Mouse (Mus musculus) regulatory T cell (primary cell): ENCODE data around the gene Zfp536.
"Not testable (repeated sequence)": the region's sequence is repeated elsewhere in the genome, so short reads cannot be mapped to it uniquely, and the experiment has no call there.

ENCODE experiments used
- in situ Hi-C: fragments of 300-600 bp; cut with MboI, MseI; formaldehyde crosslinking; loops from one replicate; pipeline ENCODE4 v1.15.1; 2025; ENCODE audit warnings: high pct_unique_total_duplicates

Gene Zfp536

DNA sequence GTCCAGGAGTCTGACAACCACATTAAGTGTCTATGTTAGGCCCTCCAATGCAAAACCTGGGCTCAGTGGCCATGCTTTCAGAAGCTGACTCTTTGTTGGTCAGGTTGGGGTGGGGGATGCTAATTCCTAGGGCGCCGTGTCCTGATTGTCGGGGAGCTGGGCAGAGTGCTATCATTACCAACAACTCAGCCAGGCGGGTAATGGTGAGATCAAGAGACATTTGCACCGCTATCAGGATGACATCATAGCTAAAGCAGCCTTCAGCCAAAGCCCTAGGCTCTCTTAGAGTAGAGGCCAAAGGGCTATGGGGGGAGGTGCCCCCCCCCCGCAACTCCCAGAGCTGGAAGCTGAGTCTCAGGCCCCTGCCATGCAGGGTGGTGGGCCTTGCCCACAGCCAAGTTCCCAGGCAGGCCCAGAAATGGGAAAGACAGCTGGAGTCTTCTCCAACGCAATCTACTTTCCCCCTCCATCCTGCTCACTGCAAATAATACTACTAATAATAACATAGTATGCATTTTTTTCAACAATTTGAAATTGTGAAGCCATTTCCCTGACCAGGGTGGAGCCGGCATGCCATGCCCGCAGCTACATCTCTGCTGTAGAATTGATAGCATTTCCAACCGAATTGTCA is 5.0 kb downstream of the Zfp536 start:
- in situ Hi-C loops: loop anchor here (10.0 to 25.0 kb wide), 2 partner anchors 369 to 394 kb away; no protein-coding TSS in a partner anchor

DNA sequence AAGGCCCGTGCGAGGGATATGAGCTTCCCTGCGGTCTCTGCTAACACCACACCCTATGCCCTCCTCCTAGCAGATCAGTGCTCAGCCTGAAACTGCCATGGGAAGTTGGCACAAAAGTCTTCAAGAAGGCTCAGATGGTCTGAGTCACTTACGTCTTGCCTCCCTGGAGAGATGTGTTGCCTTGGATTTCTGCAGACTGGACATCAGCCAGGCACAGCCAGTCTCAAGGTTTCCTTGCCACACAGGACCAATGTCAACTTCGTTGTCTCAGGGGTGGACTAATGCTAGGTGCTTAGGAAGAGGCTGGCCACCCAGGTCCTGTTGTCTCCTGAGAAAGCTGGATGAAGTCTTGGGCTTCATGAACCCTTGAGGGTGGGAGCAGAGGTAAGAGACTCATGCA is 14.6 kb downstream of the Zfp536 start:
- in situ Hi-C loops: loop anchor here (25.0 kb wide), 1 partner anchor 378 kb away; no protein-coding TSS in a partner anchor

DNA sequence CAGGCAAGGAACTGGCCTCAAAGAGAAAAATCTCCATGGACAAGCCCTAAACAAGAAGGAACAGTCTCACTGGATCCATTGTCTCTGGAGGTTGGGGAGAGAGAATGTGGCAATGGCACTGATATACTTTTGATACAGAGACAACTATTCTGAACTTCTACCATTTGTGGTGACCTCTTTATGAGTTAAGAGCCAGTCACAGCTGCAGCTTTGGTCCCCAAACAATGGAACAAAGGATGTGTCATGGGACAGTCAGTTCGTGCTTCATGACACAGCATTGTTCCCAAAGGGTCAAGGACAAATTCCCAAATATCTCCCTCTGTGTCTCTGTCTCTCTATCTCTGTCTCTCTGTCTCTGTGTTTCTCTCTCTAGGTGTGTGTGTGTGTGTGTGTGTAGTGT is 20.4 kb downstream of the Zfp536 start:
- in situ Hi-C loops: loop anchor here (25.0 kb wide), 1 partner anchor 384 kb away; no protein-coding TSS in a partner anchor

DNA sequence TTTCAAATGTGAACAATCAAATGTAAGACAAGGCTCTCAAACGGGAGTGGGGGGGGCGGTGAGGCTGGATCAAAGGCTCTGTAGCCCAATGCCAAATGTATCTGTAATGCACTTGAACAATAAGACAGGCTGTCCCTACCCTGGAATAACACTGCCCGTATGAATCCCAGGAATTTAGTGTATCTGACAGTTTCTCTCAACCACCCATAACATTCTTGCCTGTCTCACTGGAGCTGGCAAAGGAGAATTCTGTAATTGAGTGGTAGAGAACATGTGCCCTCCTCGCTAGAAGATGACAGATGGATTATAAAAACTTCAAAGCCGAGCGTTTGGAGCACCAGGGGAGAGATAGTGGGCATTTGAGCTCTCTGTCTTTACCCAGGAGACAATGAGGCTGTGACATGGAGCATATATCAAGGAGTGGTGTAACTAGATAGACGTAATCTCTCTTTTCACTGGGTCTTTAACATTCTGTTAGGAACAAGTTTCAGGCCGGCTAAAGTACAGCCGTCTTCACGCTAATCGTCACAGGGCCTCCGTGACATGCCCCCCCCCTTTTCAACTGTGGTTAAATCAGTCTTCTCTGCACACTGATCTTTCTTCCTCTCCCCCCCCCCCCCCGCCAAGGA is 27.2 kb downstream of the Zfp536 start:
- in situ Hi-C loops: no loop called here

DNA sequence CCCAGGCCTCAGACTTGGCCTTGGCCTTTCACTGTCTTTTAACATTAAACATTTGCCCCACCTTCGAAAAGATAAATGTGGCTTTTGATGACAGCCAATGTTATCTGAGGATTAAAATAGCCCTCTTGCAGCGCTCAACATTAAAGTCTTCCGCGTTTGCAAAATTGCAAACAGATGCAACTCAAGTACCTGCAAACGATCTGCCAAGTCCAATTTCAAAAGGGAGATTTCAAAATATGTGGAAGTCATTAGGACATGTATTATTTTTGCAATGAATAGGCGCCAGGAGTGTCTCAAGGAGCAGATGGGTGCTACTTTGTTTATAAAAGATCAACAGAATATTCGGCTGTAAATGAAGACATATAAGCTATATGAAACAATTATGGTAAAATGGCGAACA is 30.1 kb downstream of the Zfp536 start:
- in situ Hi-C loops: no loop called here

DNA sequence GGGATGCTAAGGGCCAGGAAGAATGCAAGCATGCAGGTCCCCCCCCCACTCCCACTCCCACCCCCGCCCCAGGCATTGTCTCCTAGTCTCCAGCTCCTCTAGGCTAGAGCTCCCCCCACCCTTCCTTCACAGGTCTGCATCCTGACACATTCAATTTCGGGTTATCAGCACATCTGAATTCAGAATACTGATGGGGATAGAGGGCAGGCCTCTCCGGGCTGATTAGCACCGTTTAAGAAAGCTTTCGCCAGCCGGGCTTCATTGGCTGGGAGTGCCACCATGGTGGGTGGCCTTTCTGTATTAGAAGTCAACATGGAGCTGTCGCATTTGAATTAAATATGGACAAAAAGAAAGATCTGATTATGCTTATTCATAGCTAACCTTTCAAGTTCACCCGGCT is 36.2 kb downstream of the Zfp536 start:
- in situ Hi-C loops: no loop called here

DNA sequence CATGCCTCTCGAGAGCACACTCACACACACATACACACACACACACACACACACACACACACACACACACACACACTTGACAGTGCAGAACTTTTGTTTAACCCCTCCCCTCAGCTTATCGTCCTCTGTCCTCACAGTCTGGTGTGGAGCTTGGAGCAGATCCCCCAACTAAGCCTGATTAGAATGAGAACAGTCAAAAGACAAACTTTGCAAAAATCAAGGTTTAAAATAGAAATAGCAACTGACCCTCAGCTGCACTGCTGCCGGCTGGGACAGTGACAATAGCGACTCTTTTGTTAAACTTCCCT is 37.1 kb downstream of the Zfp536 start:
- in situ Hi-C loops: no loop called here

DNA sequence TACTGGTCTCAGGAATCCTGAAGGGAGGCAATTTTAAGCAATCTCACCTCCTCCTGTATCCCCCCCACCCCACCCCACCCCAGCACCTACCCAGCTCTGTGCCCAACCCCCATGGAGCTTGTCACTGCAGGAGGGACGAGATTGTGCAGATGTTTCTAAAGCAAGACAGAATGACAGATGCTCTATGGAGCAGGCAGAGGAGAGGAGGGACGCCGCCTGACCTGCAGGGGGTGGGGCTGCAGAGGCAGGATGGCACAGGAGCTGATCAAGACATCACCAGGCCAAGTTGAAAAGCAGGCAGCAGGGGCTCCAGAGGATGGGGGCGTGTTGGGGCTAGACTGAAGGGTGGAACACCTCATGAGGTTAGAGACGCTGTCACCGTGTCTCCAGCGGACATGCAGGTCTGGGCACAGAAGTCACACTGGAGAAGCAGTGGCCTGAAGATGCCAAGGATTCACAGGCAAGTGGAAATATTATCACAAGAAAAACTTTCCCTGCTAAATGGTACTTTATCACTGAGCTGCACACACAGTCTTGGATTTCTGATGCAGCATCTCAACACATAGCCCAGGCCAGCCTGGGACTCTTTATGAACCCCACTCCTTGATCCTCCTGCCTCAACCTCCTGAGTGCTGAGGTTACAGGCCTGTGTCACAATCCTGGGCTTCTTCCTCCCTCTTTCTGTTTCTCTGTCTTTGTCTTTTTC is 37.6 kb downstream of the Zfp536 start:
- in situ Hi-C loops: no loop called here

DNA sequence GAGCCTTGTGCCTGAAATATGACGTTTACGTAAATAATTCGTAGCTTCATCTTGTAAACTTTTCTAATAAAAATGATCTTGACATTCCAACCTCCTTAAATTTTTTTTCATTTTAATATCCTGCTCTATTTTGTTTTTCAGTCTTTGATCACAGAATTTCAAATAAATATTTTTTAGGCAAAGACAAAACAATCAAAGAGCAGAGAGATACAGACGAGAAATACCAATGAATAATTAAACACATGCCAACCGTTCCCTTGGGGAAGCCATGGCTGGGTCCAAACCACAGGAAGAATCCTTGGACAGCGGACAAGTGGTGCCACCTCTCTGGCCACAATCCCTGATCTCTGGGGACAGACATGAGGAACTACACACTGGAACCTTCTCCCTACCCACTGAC is 38.3 kb downstream of the Zfp536 start:
- in situ Hi-C loops: no loop called here

DNA sequence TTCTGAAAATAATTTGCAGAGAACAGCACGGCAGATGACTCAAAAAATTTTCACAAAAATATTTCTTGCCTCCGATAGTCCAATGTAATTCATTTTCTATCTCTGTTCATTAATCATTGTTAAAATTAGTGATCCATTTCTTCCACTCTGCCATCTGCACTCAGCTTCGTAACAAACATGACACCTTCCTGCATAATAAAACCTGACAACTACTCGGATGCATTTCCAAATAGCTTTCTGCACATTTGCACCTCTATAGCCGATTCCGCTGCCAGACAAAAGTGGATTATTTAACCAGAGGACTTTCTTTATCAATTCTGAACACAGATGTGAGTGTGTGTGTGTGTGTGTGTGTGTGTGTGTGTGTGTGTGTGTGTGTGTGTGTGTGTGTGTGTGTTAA is 38.9 kb downstream of the Zfp536 start:
- in situ Hi-C loops: no loop called here

DNA sequence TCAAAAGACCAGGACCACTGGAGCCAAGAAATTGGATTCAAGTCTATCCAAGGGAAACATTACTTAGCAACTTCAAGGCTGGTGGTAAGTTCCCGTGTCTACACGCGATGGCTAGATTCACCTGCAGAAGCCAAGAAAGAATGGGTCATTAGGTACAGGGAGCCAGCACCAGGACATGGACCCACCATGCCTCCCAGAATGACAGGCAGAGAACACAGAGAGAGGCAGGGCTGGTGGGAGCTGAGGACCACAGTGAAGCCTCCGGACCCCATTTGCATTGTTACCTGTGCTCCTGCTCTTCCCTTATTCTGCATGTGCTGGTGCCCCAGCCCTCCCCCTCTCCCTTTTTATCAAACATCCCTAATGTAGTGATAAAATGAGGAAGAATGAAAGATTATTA is 39.4 kb downstream of the Zfp536 start:
- in situ Hi-C loops: no loop called here

DNA sequence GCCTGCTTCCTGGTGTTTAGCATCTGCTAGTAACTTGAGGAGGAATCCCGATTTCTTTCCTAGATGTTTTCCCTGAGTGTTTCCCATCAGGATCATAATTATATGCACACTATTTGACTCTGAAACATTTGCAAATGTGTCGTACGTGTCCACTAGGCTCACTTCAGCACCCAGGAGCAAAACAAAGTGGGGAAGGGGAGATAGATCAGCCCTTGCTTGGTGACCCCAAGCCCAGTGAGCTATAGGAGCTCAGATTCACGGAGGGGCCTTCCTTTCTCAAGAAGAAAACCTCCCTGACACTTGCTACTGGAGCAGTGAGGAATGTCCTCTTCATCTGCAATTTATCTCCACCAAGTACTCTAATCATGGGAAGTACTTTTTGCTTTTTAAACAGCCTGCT is 40.7 kb downstream of the Zfp536 start:
- in situ Hi-C loops: no loop called here

DNA sequence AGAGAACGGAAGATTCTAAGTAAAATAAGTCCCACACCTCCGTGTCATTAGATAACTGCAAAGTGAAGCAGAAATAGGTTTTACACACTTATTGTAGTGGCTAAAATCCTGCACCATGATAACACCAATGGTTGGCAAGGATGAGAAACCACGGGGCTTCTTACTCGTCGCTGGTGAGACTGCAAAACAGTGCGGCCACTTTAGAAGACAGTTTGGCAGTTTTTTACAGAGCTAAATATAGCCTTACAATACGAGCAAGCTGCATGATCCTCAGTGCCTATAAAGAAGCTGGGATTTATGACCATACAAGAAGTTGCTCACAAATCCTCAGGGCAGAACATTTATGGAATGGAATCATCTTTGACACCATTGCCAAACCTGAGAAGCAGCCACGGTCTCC is 45.7 kb downstream of the Zfp536 start:
- in situ Hi-C loops: no loop called here

DNA sequence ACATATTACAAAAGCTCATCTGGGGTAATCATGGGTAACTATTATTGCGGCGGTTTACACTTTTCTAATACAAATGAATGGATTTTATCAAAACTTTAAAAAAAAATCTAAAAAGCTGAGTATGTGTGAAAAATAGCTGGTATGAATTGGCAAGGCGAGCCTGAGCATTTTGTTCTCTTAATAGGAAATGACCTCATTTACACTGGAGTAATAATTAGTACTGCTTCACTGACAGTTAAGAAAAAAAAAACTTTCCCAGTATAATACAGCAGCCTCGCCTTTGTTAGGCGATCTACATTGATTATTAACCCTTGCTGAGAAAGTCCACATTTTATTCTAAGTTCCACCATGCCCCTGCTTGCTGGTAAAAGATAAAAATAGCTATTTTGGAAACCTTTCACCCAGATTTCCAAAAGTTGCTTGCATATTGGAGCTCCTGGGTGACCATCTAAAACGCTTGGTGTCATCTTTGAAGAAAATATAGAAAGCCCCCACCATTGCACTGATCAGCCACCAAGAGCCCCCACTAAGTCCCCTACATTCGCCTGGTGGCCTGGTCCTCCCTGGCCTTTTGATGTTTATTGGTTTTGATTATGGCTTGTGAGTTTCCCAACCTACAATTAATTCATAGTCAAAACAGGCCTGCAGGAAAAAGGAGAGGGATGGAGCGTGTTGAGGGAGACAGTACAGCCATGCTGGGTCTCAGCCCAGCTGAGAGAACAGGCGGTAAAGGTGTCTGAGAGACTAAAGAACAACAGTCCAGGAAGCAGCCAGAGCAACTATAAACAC is 49.2 kb downstream of the Zfp536 start:
- in situ Hi-C loops: no loop called here

DNA sequence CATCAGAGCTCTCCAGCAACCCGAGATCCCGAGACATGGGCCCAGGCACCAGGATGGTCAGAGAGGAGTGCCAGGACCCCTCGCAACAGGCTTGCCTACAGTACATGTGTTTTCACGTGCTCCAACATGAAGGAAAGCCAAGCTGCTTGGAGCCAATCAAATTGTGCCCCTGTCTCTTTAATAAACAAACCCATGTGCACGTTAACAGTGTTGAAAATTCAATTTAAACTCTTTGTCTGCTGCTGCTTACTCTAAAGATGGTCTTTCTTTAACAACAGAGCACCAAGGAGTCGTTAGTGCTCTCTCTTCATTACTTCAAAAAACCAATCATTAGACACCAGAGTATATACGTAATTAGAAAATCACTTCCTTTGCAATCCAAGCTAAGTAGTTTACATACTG is 50.2 kb downstream of the Zfp536 start:
- in situ Hi-C loops: no loop called here

DNA sequence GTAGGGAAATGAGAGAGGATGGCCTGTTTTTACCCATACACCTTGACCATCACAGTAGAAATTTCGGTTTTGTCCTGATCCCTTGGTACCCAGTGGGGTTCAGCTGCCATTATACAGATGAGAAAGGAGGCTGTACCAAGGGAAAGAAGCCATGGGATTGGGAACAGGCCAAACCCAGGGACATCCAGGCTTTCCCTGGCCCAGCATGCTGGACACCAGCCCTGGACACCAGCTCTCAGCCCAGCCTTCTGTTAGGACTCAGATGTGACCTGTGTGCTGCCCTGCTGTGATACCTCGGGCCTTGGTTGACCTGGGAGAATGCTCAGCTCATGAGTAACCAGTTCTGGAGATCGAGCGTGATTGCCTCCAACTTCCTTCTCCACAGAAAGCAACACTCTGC is 51.8 kb downstream of the Zfp536 start:
- in situ Hi-C loops: no loop called here

DNA sequence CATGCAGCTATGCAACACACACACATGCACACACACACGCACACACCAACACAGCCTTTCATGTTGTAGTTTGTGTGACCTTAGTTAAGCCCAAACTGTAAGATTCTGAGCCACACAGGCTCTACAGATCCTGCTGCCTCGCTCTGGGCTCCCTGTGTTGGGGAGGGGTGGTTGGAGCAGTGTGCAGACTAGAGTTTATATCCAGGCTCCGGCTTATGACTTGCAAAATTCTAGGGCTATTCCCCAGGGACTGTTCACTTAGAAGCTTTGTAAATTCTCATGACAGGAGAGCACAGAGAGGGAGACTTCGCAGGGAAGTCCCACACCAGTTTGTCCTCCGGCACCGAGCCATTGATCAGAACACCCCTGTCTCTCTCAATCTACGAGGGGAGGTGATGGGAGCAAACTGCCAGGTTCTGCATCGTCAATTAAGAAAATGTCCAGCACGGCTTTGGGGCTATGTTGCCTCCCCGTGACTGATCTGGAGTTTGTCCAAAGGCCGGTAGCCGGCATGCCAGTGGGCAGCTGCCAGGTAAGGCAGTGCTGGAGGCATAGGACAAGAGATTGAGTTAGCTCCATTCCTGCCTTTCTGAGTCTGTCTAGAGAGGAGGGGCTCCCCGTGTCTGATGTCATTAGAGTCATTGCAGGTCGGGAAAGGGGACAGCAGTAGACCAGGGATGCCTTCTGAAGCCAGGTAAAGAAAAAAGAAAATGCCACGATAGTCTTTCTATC is 54.6 kb downstream of the Zfp536 start:
- in situ Hi-C loops: no loop called here

DNA sequence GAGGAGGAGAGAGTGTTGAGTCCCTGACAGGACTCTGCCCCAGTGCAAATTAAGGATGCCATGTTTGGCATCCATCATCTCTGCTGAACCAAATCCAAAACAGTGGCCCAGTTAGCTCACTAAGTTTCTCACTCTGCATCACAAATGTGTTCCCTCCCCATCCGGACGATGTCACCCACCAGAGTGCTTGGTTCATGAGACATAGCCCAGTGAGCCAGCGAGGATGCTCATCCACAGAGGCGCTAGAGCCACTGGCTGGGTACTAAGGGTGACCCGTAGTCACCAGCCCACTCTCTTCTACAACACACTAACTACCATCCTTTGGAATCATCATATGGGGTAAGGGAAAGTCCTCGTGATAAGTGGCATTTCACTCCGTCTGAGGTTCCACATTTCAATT is 56.4 kb downstream of the Zfp536 start:
- in situ Hi-C loops: no loop called here

DNA sequence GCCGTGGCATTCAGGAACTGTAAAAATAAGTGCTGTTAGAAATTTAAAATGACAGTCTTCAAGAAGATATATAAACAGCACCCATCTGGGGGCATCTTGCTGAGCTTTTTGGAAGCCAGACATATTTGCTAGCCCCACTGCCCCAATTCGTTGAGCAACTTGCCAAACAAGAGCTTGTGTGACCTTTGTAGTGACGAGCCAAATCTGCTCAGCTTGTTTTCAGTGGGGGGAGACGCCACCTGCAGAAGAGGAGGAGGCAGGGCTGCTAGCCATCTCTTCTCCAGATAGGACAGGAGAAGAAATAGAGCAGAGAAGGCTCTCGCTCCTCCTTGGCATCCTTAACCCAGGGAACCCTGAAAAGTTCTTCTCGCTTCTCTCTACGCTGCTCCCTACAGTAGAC is 56.8 kb downstream of the Zfp536 start:
- in situ Hi-C loops: no loop called here

DNA sequence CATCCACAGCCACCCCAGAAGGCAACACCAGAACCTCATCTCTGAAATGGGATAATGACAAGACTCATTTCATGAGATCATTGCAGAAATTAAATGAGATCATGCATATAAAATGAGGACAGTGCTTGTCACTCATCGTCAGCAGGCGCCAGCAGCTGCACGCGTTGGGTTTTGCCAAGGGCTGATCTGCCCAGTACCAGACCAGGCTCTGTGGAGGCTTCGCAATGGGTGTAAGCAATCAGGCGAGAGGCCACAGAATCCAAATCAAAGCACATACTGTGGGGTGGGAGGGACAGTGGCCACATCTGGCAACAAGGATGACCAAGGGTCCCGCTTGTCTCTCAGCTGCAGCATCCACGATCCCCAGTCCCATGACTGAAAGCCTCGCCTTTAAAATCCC is 69.0 kb downstream of the Zfp536 start:
- in situ Hi-C loops: no loop called here

DNA sequence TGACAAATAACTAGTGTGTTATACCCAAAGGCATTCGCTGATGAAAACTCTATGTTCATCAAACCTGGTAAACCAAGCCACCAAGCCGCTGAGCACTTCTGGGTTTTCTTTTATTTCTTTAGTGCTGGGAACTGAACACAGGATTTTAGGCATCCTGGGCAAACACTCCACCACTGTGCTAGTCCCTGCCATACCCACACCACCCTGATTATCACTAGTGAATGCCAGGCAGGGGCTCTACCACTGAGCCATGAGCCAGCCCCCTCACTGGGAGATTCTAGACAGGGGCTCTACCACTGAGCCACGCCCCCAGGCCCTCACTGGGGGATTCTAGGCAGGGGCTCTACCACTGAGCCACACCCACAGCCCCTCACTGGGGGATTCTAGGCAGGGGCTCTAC is 76.1 kb downstream of the Zfp536 start:
- in situ Hi-C loops: not testable (repeated sequence)

DNA sequence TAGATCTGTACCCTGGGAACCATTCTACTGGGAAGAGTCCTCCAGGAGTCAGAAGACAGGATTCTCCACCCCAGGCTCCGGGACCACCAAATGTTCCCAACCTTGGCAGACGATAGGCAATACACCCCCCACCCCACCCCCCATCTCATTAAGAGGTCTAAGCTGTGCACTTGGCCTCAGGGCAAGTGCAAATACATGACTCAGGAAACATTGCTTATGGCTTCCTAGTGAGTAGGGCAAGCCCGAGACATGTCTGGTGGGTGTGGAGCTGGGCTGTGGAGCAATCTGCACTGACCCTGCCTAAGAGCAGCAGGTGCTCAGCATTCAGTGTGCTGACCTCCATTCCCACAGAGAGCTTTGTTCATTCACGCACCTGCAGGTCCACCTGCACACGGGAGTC is 78.4 kb downstream of the Zfp536 start:
- in situ Hi-C loops: no loop called here
